Mouse (Mus musculus) embryonic fibroblast, embryonic 13.5 days (primary cell): Measurements from ENCODE around the gene Prkcq.

Source experiments
- CTCF ChIP-seq: IDR thresholded peaks from 2 replicates; pipeline ENCODE4 v1.5.1; 2011; ENCODE audit warnings: mild to moderate bottlenecking, control low read depth, low read length, moderate library complexity, borderline replicate concordance; ENCODE audit not compliant: insufficient read depth
- POLR2A ChIP-seq: IDR thresholded peaks from 2 replicates; pipeline ENCODE4 v1.6.1; 2011; ENCODE audit warnings: low read depth, mild to moderate bottlenecking, control low read depth, low read length, moderate library complexity

- TF ChIP-seq POLR2A (no peak), CTCF (no peak)
These were observed 86.3 kb downstream of the Prkcq start for GRCm38 (mm10) chr2:11258181-11258580.
